Mouse (Mus musculus): ENCODE results near the gene Cd52.
A peak's percentile ranks its signal among the peaks of the same experiment; 100 is the strongest.

Gene Cd52

DNA sequence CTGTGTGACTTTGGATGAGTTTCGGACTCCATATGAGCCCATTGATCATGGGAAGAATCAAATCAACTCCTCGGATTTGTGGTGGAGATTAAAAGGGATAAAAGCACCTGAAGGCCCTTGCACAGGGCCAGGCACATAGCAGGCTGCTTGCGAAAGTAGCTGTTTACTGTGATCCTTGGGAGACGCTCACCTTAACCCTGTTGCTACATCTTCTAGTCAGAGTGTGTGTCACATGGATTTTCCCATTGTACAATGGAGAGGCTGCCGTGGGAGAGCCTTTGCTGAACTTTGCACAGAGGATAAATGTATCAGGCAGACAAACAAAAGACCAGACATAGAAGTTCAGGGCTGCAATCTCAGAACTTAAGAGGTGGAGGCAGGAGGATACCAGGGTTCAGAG is 43.0 kb downstream of the Cd52 start:
- DNase-seq (ENCODE audit: low spot score): no peak

DNA sequence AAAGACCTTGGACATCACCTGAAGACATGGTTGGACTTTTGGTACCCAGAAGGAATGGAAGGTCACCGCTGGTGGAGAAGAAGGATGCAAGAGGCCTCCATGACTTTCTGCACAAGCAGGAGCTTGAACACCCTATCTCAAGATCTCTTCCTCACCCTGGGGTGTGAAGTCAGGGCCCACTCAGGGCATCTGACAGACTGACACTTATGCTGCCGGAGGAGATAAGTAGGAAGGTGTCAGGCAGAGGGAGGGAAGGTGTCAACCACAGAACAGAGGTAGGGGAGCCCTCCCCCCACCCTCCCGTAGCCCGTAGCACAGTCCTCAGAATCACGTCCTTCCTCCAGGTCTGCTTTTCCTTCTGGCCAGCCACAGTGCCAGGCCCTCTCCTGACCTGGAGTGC is 47.2 kb downstream of the Cd52 start:
- peak; percentile 28 for DNase-seq (ENCODE audit: low spot score)

DNA sequence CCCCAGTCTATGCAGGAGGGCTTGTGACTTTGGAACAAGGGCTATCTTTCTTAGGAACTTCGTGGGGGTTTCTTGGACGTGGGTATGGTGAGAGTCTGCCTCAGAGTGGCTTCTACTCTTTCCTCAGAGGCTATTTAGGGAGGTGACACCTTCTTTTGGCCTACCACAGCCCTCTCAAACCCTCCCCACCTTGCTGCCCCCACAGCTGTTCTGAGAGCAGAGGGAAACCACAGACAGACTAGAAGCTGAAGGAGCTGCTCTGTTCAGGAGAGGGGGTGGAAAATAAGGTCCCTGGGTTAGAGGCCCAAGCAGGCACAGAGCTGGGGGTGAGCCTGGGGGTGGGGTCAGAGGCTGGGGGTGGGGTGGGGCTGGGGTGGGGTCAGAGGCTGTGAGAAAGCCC is 51.8 kb downstream of the Cd52 start:
- peak; percentile 18 for DNase-seq (ENCODE audit: low spot score)

DNA sequence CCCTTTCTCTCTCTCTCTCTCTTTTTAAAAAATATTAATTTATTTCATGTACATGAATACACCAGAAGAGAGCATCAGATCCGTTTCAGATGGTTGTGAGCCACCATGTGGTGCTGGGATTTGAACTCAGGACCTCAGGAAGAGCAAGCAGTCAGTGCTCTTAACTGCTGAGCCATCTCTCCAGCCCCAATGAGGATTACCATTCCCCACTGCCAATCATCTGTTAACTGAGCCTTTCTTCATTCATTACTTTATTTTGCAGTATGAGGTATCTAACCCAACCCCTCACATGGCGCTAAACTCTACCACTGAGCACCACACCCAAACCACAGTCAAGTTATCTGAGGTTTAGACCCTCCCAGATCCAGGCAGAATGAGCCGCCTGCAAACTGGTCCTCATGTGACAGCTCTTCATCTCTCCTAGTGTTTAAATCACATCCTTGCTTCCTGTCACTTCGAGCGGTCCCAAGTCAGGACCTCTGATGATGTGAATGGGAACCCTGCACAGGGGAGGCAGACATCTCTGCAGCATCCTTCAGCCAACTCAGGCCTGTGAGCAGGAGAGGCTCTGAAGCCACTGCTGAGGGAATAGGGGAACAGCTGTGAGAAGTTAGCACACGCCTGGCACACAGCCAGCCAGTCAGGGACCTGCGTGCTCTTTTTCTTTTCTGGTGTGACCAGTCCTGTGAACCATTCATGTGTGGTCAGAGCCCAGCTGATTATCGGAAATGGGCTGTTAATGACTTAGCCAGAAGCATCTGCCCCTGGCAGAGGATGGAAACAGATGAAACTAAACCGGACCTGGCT is 53.4 kb downstream of the Cd52 start:
- peak; percentile 56 for DNase-seq (ENCODE audit: low spot score)

DNA sequence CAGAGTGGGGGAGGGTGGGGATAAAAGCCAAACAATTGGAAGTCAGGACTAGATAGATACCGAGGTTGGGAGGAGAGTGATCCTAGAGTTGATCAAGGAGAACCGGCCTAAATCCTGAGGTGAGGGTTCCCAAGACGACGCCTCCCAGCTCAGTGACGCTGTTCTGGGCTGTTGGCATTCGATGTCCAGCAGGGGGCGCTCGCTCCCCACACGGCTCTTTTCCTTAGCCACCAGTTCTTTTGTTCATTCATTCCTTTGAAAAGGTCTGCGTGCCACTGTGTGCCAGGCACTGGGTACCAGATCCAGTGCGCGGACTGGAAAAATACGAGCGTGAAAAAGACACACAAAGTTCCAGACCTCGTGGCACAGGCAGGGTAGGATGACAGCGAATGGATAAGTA is 58.9 kb downstream of the Cd52 start:
- peak; percentile 79 for DNase-seq (ENCODE audit: low spot score)
